Mouse (Mus musculus): ENCODE measurements at regions not wholly inside any gene's neighbourhood (a gene's known extent, or its start where the extent isn't known, plus 50 kb on each side); places are given as distances from the start of the nearest gene placed in this dataset.

DNA sequence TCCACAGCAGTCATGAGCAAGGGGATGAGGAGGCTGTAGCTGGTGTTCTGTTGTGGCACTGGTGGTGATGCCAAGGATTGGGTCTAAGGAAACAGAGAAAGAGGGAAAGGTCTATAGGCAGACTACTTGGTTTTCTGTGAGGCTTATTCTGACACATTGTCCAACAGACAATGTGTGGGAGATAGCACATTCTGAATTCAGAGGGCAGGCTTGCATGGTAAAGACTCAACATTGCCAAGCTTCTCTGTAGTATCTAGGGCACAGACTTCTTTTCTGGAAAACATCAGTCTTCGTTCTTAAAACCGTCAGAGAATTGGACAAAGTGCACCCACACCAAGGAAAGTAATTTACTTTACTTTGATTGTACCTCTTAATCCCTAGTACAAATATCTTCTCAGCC is 218.7 kb upstream of the Tenm4 start:
- no peak for DNase-seq (ENCODE audit: extremely low spot score, low read depth, low spot score)

DNA sequence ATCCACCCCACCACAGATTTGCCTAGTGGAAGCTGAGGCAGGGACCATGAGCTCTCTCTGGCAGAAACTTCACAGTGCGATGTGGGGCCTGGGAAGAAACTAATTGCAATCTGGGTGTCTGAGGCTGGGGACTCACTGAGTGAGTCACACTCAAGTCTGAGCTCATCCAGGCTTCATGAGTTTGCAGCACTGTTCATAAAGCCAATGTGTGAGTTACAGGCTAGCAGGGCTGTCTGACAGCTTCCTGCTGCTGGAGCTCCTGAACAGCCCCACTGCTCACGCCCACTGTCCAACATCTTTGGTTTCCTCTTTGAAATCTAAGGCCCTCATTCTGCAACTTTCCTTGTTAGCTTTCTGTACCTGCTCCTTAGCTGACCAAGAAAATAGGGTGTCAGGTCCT is 216.5 kb upstream of the Tenm4 start:
- no peak for DNase-seq (ENCODE audit: extremely low spot score, low read depth, low spot score)

DNA sequence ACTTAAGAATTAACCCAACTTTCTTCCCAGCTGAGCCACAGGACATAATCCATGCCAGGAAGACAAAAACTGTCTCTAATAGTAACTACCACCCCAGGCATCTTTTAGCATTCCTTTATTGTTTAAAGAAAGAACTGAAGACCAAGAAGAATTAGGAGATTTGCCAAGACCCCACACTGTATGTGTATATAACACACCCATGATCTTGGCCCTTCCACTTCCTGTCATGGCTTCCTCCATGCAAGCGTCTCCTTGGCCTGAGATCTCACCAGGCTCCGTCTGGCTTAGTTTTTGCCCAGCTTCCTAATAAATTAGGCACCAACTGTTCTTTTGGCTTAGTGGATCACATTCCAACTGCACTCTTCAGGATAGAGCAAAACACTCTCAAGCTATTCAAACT is 215.9 kb upstream of the Tenm4 start:
- no peak for DNase-seq (ENCODE audit: extremely low spot score, low read depth, low spot score)

DNA sequence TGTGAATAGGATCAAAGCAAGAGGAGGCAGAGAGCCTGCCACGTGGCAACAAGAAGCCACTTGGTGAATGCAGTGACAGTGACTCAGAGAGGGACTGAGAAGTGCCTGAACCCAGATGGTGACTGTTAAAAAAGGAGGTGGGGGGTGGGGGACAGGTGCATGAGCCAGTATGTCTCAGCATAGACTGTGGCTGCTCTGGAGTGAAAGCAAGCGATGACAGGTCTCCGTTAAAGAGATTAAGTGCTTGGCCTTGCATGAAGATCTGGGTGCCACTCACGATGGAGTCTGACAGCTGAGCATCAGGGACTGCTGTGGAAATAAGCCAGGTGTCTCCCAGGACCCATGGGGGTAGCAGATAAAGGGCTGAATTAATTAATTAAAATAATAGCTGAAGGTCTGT is 212.0 kb upstream of the Tenm4 start:
- no peak for DNase-seq (ENCODE audit: extremely low spot score, low read depth, low spot score)

- DNase-seq (ENCODE audit: extremely low spot score, low read depth, low spot score), result no peak
Measured at GRCm38 (mm10) chr7:95971863-95972262, 199.2 kb upstream of the Tenm4 start.

- no peak for DNase-seq (ENCODE audit: extremely low spot score, low read depth, low spot score)
Measured at GRCm38 (mm10) chr7:95974085-95974484, 197.0 kb upstream of the Tenm4 start.

- DNase-seq (ENCODE audit: extremely low spot score, low read depth, low spot score), result no peak
Measured at GRCm38 (mm10) chr7:95991250-95992032, 179.6 kb upstream of the Tenm4 start.

- DNase-seq (ENCODE audit: extremely low spot score, low read depth, low spot score), result no peak
Measured at GRCm38 (mm10) chr7:95992033-95992516, 179.0 kb upstream of the Tenm4 start.

GRCm38 (mm10) chr7:95992521-95992920 is 178.5 kb upstream of the Tenm4 start:
- DNase-seq (ENCODE audit: extremely low spot score, low read depth, low spot score), result no peak

GRCm38 (mm10) chr7:95997190-95997589 is 173.9 kb upstream of the Tenm4 start:
- DNase-seq (ENCODE audit: extremely low spot score, low read depth, low spot score), result no peak

DNA sequence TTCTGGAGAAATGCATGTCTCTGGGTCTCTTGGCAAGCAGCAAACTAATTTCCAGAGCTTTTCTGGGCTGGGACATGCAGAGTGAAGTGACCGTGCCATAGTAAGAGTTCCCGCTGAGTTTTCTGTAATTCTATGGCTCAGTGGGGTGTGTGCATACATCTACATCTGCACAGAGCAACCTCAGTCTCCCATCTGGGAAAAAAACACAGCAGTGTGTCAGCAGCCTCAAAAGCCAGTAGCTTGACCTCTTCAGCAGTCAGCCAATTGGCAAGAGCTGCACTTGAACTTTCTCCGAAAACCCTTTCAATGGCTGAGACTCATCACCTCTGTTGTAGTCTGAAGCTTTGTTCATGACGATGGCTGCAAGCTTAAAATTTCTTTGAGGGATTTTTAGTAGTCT is 171.9 kb upstream of the Tenm4 start:
- no peak for DNase-seq (ENCODE audit: extremely low spot score, low read depth, low spot score)

- no peak for DNase-seq (ENCODE audit: extremely low spot score, low read depth, low spot score)
Measured at GRCm38 (mm10) chr7:96002401-96002800, 168.6 kb upstream of the Tenm4 start.

DNA sequence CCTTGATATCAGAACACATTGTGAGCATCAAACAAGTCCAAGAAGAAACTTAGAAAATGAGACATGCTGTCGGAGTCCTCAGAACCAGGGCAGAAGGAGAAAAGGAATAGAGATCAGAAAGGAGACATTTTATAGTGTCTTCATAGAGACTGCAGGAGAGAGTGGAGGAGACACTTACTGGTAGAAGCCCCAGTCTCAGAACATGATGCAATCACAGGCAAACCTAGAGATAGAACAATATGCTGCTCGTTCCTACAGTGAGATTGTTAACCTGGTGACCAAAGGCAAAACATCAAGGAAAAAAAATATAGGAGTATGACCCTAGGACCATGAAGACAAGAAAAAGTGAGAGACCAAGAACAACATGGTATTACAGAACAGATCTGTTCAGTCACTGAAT is 164.7 kb upstream of the Tenm4 start:
- DNase-seq (ENCODE audit: extremely low spot score, low read depth, low spot score), result no peak

- no peak for DNase-seq (ENCODE audit: extremely low spot score, low read depth, low spot score)
Measured at GRCm38 (mm10) chr7:96013008-96013407, 158.0 kb upstream of the Tenm4 start.

DNA sequence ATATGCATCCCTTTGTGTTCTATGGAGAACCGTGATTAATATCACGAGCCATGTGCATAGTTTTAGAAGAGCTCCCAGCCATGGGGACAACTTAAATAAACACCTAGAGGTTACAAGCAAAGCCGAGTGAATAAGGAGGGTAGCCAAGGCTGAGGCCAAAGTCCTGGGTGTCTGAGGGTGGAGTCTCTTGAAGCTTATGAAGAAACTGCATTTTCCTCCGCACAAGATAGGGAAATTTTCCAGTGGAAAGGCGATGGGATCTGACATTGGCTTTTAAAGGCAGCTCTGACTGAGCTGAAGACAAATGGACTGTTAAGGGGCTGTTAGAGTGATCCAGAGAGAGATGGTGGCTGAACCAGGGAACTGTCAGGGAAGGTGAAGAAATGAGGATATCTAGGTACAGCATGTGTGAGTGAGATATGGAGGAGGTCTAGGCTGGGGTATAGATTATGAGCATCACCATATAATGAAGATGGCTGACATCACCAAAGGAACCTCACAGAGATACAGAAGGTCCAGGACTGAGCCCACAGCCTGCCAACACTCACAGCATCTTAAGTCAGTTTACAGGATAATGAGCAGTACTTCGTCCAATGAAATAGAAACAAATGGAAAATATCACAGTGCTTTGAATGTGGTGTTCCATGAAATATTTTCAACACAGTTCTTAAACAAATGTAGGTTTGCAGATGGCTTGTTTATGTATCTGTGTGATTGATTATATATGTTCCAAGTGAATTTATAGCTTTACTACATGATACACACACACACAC is 153.7 kb upstream of the Tenm4 start:
- DNase-seq (ENCODE audit: extremely low spot score, low read depth, low spot score), result no peak

DNA sequence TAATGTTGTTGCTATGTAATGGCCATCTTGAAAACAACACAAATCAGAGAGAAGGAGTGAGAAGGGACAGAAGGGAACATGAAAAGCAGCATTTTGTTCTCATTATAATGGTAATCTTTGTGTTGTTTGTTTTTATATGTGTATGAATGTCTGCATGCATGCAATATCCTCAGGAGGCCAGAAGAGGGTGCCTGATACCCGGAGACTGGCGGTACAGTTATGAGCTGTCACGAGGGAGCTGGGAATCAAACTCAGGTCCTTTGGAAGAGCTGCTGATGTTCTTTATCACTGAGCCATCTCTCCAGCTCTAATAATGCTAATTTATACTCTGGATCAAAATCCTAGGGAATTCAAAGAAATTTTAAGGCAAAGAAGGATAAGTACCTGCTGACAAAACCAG is 147.0 kb upstream of the Tenm4 start:
- DNase-seq (ENCODE audit: extremely low spot score, low read depth, low spot score), result no peak

GRCm38 (mm10) chr7:96026781-96027418 is 144.1 kb upstream of the Tenm4 start:
- no peak for DNase-seq (ENCODE audit: extremely low spot score, low read depth, low spot score)

- no peak for DNase-seq (ENCODE audit: extremely low spot score, low read depth, low spot score)
Measured at GRCm38 (mm10) chr7:96033636-96034035, 137.4 kb upstream of the Tenm4 start.

- DNase-seq (ENCODE audit: extremely low spot score, low read depth, low spot score), result no peak
Measured at GRCm38 (mm10) chr7:96035456-96035855, 135.6 kb upstream of the Tenm4 start.

DNA sequence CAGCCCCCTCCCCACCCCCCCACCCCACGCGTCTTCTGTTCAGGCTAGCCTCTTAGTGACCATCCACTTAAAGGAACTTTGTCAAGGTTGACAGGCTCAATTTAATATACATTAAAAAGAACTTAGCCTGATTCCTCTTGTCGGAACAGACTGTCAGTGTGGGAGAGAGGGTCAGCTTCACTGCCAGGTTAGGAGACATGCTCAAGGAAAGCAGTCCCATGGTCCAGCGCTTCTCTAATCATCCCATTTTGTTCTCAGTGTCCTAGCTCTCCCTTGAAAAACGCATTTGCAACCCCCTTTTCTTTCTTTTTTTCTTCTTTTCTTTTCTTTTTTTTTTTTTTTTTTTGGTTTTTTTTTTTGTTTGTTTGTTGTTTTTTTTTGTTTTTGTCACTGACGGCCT is 131.4 kb upstream of the Tenm4 start:
- no peak for DNase-seq (ENCODE audit: extremely low spot score, low read depth, low spot score)

DNA sequence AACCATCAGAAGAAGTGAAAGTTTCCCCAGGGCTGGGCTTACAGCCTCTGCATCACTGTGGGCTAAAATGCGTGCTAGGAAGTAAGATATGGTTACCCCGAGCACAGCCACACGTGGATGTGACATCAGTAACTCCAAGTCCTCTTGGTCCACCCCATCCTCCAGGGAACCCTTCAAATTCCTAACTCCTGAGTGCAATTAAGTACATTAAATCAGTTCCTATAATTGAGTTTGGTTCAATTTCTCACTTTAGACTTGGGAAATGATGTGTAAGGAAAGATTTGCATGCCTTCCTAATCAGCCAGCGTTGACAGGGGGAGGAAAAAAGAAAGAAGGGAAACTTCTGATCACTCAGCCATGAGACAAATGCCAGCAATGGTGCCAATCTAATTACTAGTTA is 129.2 kb upstream of the Tenm4 start:
- DNase-seq (ENCODE audit: extremely low spot score, low read depth, low spot score), result no peak

- no peak for DNase-seq (ENCODE audit: extremely low spot score, low read depth, low spot score)
Measured at GRCm38 (mm10) chr7:96051631-96052030, 119.4 kb upstream of the Tenm4 start.

Data from hindlimb bud, embryonic 11.5 days (tissue).